20 mouse cellular contexts compared by ENCODE assay signal in genomic region chr19:56589008-56589407, GRCm38 (mm10). TPM values are rescaled to one million over a fixed set of nuclear protein-coding genes. Genes with fewer than 3 reads are reported as not detected.
A peak's percentile ranks its signal among the peaks of the same experiment; 100 is the strongest.
DNase-seq lines count a peak whose midpoint lies in the region; ATAC-seq and TF ChIP-seq lines count a peak whose summit lies in the region.
"Had no signal": no experiment of that assay in that cellular context is flagged by ENCODE, and none has a peak within 500 bp of the region (broad histone marks: within the 10 kb centered on the region; RNA-seq: fewer than 3 reads in every experiment).

No protein-coding gene starts in this region.

- WGBS in heart, embryonic 16.5 days, result 72% methylated on average over 6 of the region's 6 CpGs
- 83% methylated on average over 6 of the region's 6 CpGs for WGBS in lung, postnatal 0 days
- 86% methylated on average over 6 of the region's 6 CpGs for WGBS in kidney, embryonic 16.5 days

- no peak overlapping the region for H3K4me3 ChIP-seq in heart, embryonic 16.5 days (ENCODE audit: low read length)
- no peak overlapping the region for H3K4me3 ChIP-seq in lung, postnatal 0 days (ENCODE audit: low read depth, low read length)
- no peak overlapping the region for H3K4me3 ChIP-seq in kidney, embryonic 16.5 days (ENCODE audit: low read length)
- H3K4me3 ChIP-seq: embryonic facial prominence, embryonic 12.5 days; forebrain, embryonic 13.5 days; kidney, embryonic 15.5 days; limb, embryonic 12.5 days; megakaryocyte, embryonic 14.5 days; midbrain, embryonic 13.5 days had no signal

- no peaks in the 10 kb centered on the region for H3K9me3 ChIP-seq in heart, embryonic 16.5 days (replicated peaks; ENCODE audit: control insufficient read depth, low read length)
- no peaks in the 10 kb centered on the region for H3K9me3 ChIP-seq in lung, postnatal 0 days (ENCODE audit: low read length)
- no peaks in the 10 kb centered on the region for H3K9me3 ChIP-seq in kidney, embryonic 16.5 days (ENCODE audit: low read length)
- H3K9me3 ChIP-seq: embryonic facial prominence, embryonic 12.5 days; forebrain, embryonic 13.5 days; G1E; kidney, embryonic 15.5 days; limb, embryonic 12.5 days; megakaryocyte, embryonic 14.5 days; midbrain, embryonic 13.5 days had no signal

- H3K4me1 ChIP-seq in heart, embryonic 16.5 days (ENCODE audit: control insufficient read depth, insufficient read depth, low read length), result peaks cover 15% of the 10 kb centered on the region
- H3K4me1 ChIP-seq in lung, postnatal 0 days (ENCODE audit: insufficient read depth, low read depth, low read length), result peaks cover 6% of the 10 kb centered on the region; the same call in 1 of the 2 replicates
- peaks cover 8% of the 10 kb centered on the region for H3K4me1 ChIP-seq in kidney, embryonic 16.5 days (ENCODE audit: insufficient read depth, low read length)
- H3K4me1 ChIP-seq: embryonic facial prominence, embryonic 12.5 days; forebrain, embryonic 13.5 days; limb, embryonic 12.5 days had no signal

- TF ChIP-seq CTCF in lung, postnatal 0 days (IDR thresholded peaks at IDR 0.05), result no peak

- no peak overlapping the region for H3K4me2 ChIP-seq in heart, embryonic 16.5 days (ENCODE audit: low read depth, low read length)
- no peak overlapping the region for H3K4me2 ChIP-seq in lung, postnatal 0 days (replicated peaks; ENCODE audit: low read depth, low read length)
- no peak overlapping the region for H3K4me2 ChIP-seq in kidney, embryonic 16.5 days (replicated peaks; ENCODE audit: low read depth, low read length)
- H3K4me2 ChIP-seq: embryonic facial prominence, embryonic 12.5 days; forebrain, embryonic 13.5 days; kidney, embryonic 15.5 days; limb, embryonic 12.5 days; liver, embryonic 11.5 days; midbrain, embryonic 13.5 days had no signal

- H3K27ac ChIP-seq in heart, embryonic 16.5 days (ENCODE audit: low read length), result peak overlapping the region; percentile 33
- peak overlapping the region; percentile 77 for H3K27ac ChIP-seq in lung, postnatal 0 days (ENCODE audit: low read length)
- H3K27ac ChIP-seq in kidney, embryonic 16.5 days (ENCODE audit: low read length), result no peak overlapping the region
- H3K27ac ChIP-seq: embryonic facial prominence, embryonic 12.5 days; forebrain, embryonic 13.5 days; hindbrain, postnatal 0 days; kidney, embryonic 15.5 days; limb, embryonic 12.5 days; midbrain, embryonic 13.5 days had no signal

- intact Hi-C loops in heart, postnatal 14 days (cut with DNase I), result no loop called here

- 0 out of 2 replicates have a peak, but pooled peaks have one; percentile 19 for ATAC-seq in heart, embryonic 16.5 days (replicated peaks; ENCODE audit: extremely low read depth, insufficient read depth, low FRiP score)
- no peak for ATAC-seq in lung, postnatal 0 days
- ATAC-seq in kidney, embryonic 16.5 days (ENCODE audit: low FRiP score, low TSS enrichment), result no peak
- ATAC-seq: forebrain, embryonic 13.5 days; midbrain, embryonic 13.5 days had no signal

- no peaks in the 10 kb centered on the region for H3K27me3 ChIP-seq in heart, embryonic 16.5 days (ENCODE audit: control insufficient read depth, insufficient read depth, low read length)
- H3K27me3 ChIP-seq in lung, postnatal 0 days (replicated peaks; ENCODE audit: insufficient read depth, low read length), result no peaks in the 10 kb centered on the region
- no peaks in the 10 kb centered on the region for H3K27me3 ChIP-seq in kidney, embryonic 16.5 days (ENCODE audit: insufficient read depth, low read length)
- H3K27me3 ChIP-seq: CH12.LX; embryonic facial prominence, embryonic 12.5 days; forebrain, embryonic 13.5 days; kidney, embryonic 15.5 days; limb, embryonic 12.5 days; megakaryocyte, embryonic 14.5 days; midbrain, embryonic 13.5 days had no signal

- DNase-seq in heart, adult 11 months, result peak; percentile 75
- no peak for DNase-seq in heart, postnatal 4 days
- no peak for DNase-seq in heart, postnatal 14 days
- DNase-seq in lung, postnatal 0 days (ENCODE audit: low spot score), result no peak
- no peak for DNase-seq in lung, postnatal 25 days (ENCODE audit: low spot score)
- DNase-seq: B cell, adult 2 months; kidney, adult 11 months; liver, postnatal 0 days had no signal

- no peak for TF ChIP-seq EP300 in lung, postnatal 0 days (IDR thresholded peaks at IDR 0.05)

- peaks cover 29% of the 10 kb centered on the region for H3K36me3 ChIP-seq in heart, embryonic 16.5 days (ENCODE audit: control insufficient read depth, insufficient read depth)
- peaks cover 10% of the 10 kb centered on the region for H3K36me3 ChIP-seq in lung, postnatal 0 days (ENCODE audit: insufficient read depth, low read length)
- peaks cover 47% of the 10 kb centered on the region for H3K36me3 ChIP-seq in kidney, embryonic 16.5 days (ENCODE audit: insufficient read depth, low read length)

- no peak overlapping the region for H3K9ac ChIP-seq in heart, embryonic 16.5 days (ENCODE audit: low read length)
- no peak overlapping the region for H3K9ac ChIP-seq in lung, postnatal 0 days (replicated peaks; ENCODE audit: low read depth)
- no peak overlapping the region for H3K9ac ChIP-seq in kidney, embryonic 16.5 days (replicated peaks; ENCODE audit: low read length)
- H3K9ac ChIP-seq: embryonic facial prominence, embryonic 12.5 days; forebrain, embryonic 13.5 days; kidney, embryonic 15.5 days; limb, embryonic 12.5 days; liver, postnatal 0 days; midbrain, embryonic 13.5 days had no signal

RNA-seq across cellular contexts. Expression of gene Nhlrc2, which starts 40.9 kb away (rescaled TPM):
- 10 to 100 TPM; 29.1 to 31.4 TPM for total RNA-seq in heart, postnatal 4 days (2021)
- polyA plus RNA-seq in heart, embryonic 16.5 days (2015; fragmentation: Nextera tagmentation; extraction: Ambion mirVana), result 15.1 and 18.3 TPM in 2 replicates
- total RNA-seq in heart, postnatal 14 days (2021), result 10 to 100 TPM; 24.4 to 25.1 TPM
- 15.4 and 17.6 TPM in 2 replicates for polyA plus RNA-seq in lung, postnatal 0 days (2015; fragmentation: Nextera tagmentation; extraction: Ambion mirVana)
- polyA plus RNA-seq in kidney, embryonic 16.5 days (2015; fragmentation: Nextera tagmentation; extraction: Ambion mirVana), result 16.0 and 16.1 TPM in 2 replicates

RNA-seq across cellular contexts. Expression of gene Dclre1a, which starts 41.0 kb away (rescaled TPM):
- 10 to 100 TPM; 10.9 to 11.3 TPM for total RNA-seq in heart, postnatal 4 days (2021)
- 11.6 and 13.4 TPM in 2 replicates for polyA plus RNA-seq in heart, embryonic 16.5 days (2015; fragmentation: Nextera tagmentation; extraction: Ambion mirVana)
- total RNA-seq in heart, postnatal 14 days (2021), result 10 to 100 TPM; 12.3 to 13.7 TPM
- polyA plus RNA-seq in lung, postnatal 0 days (2015; fragmentation: Nextera tagmentation; extraction: Ambion mirVana), result 14.7 and 16.7 TPM in 2 replicates
- 14.8 and 18.6 TPM in 2 replicates for polyA plus RNA-seq in kidney, embryonic 16.5 days (2015; fragmentation: Nextera tagmentation; extraction: Ambion mirVana)
